Mouse (Mus musculus) ES-Bruce4 (cell line): ENCODE measurements around the gene Sept5.

ENCODE experiments used
- CTCF ChIP-seq: IDR thresholded peaks from one replicate; pipeline ENCODE4 v1.8.1; 2011; ENCODE audit warnings: low read depth, low read length
- EP300 ChIP-seq: IDR thresholded peaks from 2 replicates; pipeline ENCODE4 v1.6.1; 2011; ENCODE audit warnings: low read depth, low read length; ENCODE audit not compliant: insufficient read depth

DNA sequence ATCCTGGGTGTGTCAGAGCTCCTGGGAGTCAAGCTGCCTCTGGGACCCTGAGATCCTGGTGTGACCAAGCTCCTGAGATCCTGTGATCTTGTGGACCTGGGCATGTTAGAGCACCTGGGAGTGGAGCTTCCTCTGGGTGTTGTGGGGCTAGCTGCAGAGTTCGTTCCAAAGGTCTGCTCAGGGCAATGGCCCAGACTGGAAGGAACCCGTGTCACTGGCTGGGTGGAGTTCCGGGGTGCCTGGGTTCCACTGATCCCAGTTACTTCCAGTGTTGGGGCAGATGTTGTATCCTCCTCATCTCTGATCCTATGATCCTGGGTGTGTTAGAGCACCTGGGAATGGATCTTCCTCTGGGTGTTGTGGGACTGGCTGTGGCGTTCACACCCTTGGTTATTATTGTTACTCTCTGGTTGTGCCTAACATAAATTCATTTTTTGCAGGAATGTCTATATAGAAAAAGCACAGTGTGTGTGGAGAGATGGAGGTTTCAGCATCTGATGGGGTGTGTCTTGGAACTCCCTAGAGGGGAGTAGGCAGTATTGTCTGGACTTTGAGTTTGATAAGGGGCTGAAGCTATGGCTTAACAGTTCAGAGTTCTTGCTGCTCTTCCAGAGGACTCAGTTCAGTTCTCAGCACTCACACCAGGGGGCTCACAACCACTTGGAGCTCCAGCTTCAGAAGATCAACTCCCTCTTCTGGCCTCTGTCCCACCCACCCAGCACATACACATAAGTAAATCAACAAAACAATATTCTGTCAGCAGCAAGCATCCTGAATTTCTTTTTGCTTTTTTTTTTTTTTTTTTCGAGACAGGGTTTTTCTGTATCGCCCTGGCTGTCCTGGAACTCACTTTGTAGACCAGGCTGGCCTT is 23.8 kb upstream of the Sept5 start:
- peak; percentile 26 for TF ChIP-seq CTCF
- TF ChIP-seq EP300, result no peak
